Mouse (Mus musculus): ENCODE data around the gene Clrn1. TPM values are rescaled to one million over a fixed set of nuclear protein-coding genes. Genes with fewer than 3 reads are reported as not detected.
"Not testable (repeated sequence)": the region's sequence is repeated elsewhere in the genome, so short reads cannot be mapped to it uniquely, and the experiment has no call there.

Clrn1 gene
- polyA plus RNA-seq, 1 experiment from 2014 or later = not detected

- H3K9ac ChIP-seq (ENCODE audit: low read depth, low read length) = no peak overlapping the region
- H3K4me1 ChIP-seq (ENCODE audit: control insufficient read depth, insufficient read depth, low read length) = no peaks in the 10 kb centered on the region
- no peak for ATAC-seq
- no peak overlapping the region for H3K4me2 ChIP-seq (ENCODE audit: low read depth, low read length)
- no peak overlapping the region for H3K4me3 ChIP-seq (ENCODE audit: low read length)
- no peaks in the 10 kb centered on the region for H3K36me3 ChIP-seq (ENCODE audit: control insufficient read depth, insufficient read depth, low read length)
- WGBS = 65% methylated on average over 3 of the region's 3 CpGs
- H3K27me3 ChIP-seq (replicated peaks; ENCODE audit: control insufficient read depth, insufficient read depth, low read length) = no peaks in the 10 kb centered on the region
- no peak overlapping the region for H3K27ac ChIP-seq (ENCODE audit: low read length)
- H3K9me3 ChIP-seq (ENCODE audit: control insufficient read depth, low read length) = no peaks in the 10 kb centered on the region
Measured at GRCm38 (mm10) chr3:58889670-58890069, 4.5 kb upstream of the Clrn1 start.

- no peak overlapping the region for H3K27ac ChIP-seq (ENCODE audit: low read length)
- no peak overlapping the region for H3K4me3 ChIP-seq (ENCODE audit: low read length)
- H3K4me2 ChIP-seq (ENCODE audit: low read depth, low read length) = no peak overlapping the region
- no peaks in the 10 kb centered on the region for H3K36me3 ChIP-seq (ENCODE audit: control insufficient read depth, insufficient read depth, low read length)
- no peaks in the 10 kb centered on the region for H3K4me1 ChIP-seq (ENCODE audit: control insufficient read depth, insufficient read depth, low read length)
- H3K9me3 ChIP-seq (ENCODE audit: control insufficient read depth, low read length) = no peaks in the 10 kb centered on the region
- WGBS = 81% methylated on average over 7 of the region's 7 CpGs
- H3K9ac ChIP-seq (ENCODE audit: low read depth, low read length) = no peak overlapping the region
- no peaks in the 10 kb centered on the region for H3K27me3 ChIP-seq (replicated peaks; ENCODE audit: control insufficient read depth, insufficient read depth, low read length)
- ATAC-seq = no peak
Measured at GRCm38 (mm10) chr3:58888131-58888715, 3.1 kb upstream of the Clrn1 start.

- H3K36me3 ChIP-seq (ENCODE audit: control insufficient read depth, insufficient read depth, low read length) = no peaks in the 10 kb centered on the region
- WGBS = 72% methylated on average over 10 of the region's 10 CpGs
Measured at GRCm38 (mm10) chr3:58887719-58888118, 2.6 kb upstream of the Clrn1 start.

GRCm38 (mm10) chr3:58883511-58883907, 1.6 kb downstream of the Clrn1 start:
- no peaks in the 10 kb centered on the region for H3K27me3 ChIP-seq (replicated peaks; ENCODE audit: control insufficient read depth, insufficient read depth, low read length)
- H3K9me3 ChIP-seq (ENCODE audit: control insufficient read depth, low read length) = no peaks in the 10 kb centered on the region
- peaks cover 4% of the 10 kb centered on the region; the same call in 1 of the 2 replicates for H3K4me1 ChIP-seq (ENCODE audit: control insufficient read depth, insufficient read depth, low read length)
- no peak overlapping the region for H3K4me2 ChIP-seq (ENCODE audit: low read depth, low read length)
- ATAC-seq = no peak
- no peaks in the 10 kb centered on the region for H3K36me3 ChIP-seq (ENCODE audit: control insufficient read depth, insufficient read depth, low read length)
- no peak overlapping the region for H3K27ac ChIP-seq (ENCODE audit: low read length)
- no peak overlapping the region for H3K9ac ChIP-seq (ENCODE audit: low read depth, low read length)
- no peak overlapping the region for H3K4me3 ChIP-seq (ENCODE audit: low read length)

More at GRCm38 (mm10) chr3:58887719-58888118, 2.6 kb upstream of the Clrn1 start:
- Histone ChIP-seq H3K9ac (ENCODE audit: low read depth, low read length) (no peak overlapping the region), H3K4me3 (ENCODE audit: low read length) (no peak overlapping the region), H3K9me3 (ENCODE audit: control insufficient read depth, low read length) (no peaks in the 10 kb centered on the region), H3K4me2 (ENCODE audit: low read depth, low read length) (no peak overlapping the region), H3K4me1 (ENCODE audit: control insufficient read depth, insufficient read depth, low read length) (peaks cover 3% of the 10 kb centered on the region; the same call in 1 of the 2 replicates), H3K27ac (ENCODE audit: low read length) (no peak overlapping the region), H3K27me3 (replicated peaks; ENCODE audit: control insufficient read depth, insufficient read depth, low read length) (no peaks in the 10 kb centered on the region)
- no peak for ATAC-seq

- ATAC-seq = peak; percentile 58
Measured at GRCm38 (mm10) chr3:58882878-58883510, 2.1 kb downstream of the Clrn1 start.

GRCm38 (mm10) chr3:58881016-58881415, 4.1 kb downstream of the Clrn1 start:
- Histone ChIP-seq H3K27ac (ENCODE audit: low read length) (no peak overlapping the region), H3K36me3 (ENCODE audit: control insufficient read depth, insufficient read depth, low read length) (no peaks in the 10 kb centered on the region), H3K27me3 (replicated peaks; ENCODE audit: control insufficient read depth, insufficient read depth, low read length) (no peaks in the 10 kb centered on the region), H3K4me1 (ENCODE audit: control insufficient read depth, insufficient read depth, low read length) (peaks cover 4% of the 10 kb centered on the region; the same call in 1 of the 2 replicates), H3K4me2 (ENCODE audit: low read depth, low read length) (no peak overlapping the region), H3K9ac (ENCODE audit: low read depth, low read length) (no peak overlapping the region), H3K9me3 (ENCODE audit: control insufficient read depth, low read length) (no peaks in the 10 kb centered on the region), H3K4me3 (ENCODE audit: low read length) (no peak overlapping the region)
- 80% methylated on average over 1 of the region's 1 CpGs for WGBS
- no peak for ATAC-seq

More at GRCm38 (mm10) chr3:58882878-58883510, 2.1 kb downstream of the Clrn1 start:
- H3K4me1 ChIP-seq (ENCODE audit: control insufficient read depth, insufficient read depth, low read length) = peaks cover 4% of the 10 kb centered on the region; the same call in 1 of the 2 replicates
- H3K4me2 ChIP-seq (ENCODE audit: low read depth, low read length) = no peak overlapping the region
- H3K27ac ChIP-seq (ENCODE audit: low read length) = no peak overlapping the region
- no peaks in the 10 kb centered on the region for H3K36me3 ChIP-seq (ENCODE audit: control insufficient read depth, insufficient read depth, low read length)
- no peak overlapping the region for H3K9ac ChIP-seq (ENCODE audit: low read depth, low read length)
- H3K9me3 ChIP-seq (ENCODE audit: control insufficient read depth, low read length) = no peaks in the 10 kb centered on the region
- no peaks in the 10 kb centered on the region for H3K27me3 ChIP-seq (replicated peaks; ENCODE audit: control insufficient read depth, insufficient read depth, low read length)
- no peak overlapping the region for H3K4me3 ChIP-seq (ENCODE audit: low read length)
- 13% methylated on average over 8 of the region's 8 CpGs for WGBS

- ATAC-seq = no peak
- Histone ChIP-seq H3K36me3 (ENCODE audit: control insufficient read depth, insufficient read depth, low read length) (no peaks in the 10 kb centered on the region), H3K4me2 (ENCODE audit: low read depth, low read length) (no peak overlapping the region), H3K27me3 (replicated peaks; ENCODE audit: control insufficient read depth, insufficient read depth, low read length) (no peaks in the 10 kb centered on the region), H3K4me1 (ENCODE audit: control insufficient read depth, insufficient read depth, low read length) (peaks cover 4% of the 10 kb centered on the region; the same call in 1 of the 2 replicates), H3K27ac (ENCODE audit: low read length) (no peak overlapping the region), H3K9ac (ENCODE audit: low read depth, low read length) (no peak overlapping the region), H3K9me3 (ENCODE audit: control insufficient read depth, low read length) (no peaks in the 10 kb centered on the region), H3K4me3 (ENCODE audit: low read length) (no peak overlapping the region)
- 80% methylated on average over 2 of the region's 2 CpGs for WGBS
Measured at GRCm38 (mm10) chr3:58880181-58880580, 5.0 kb downstream of the Clrn1 start.

- H3K9ac ChIP-seq (ENCODE audit: low read depth, low read length); H3K9me3 ChIP-seq (ENCODE audit: control insufficient read depth, low read length); H3K4me1 ChIP-seq (ENCODE audit: control insufficient read depth, insufficient read depth, low read length); H3K27ac ChIP-seq (ENCODE audit: low read length); H3K4me3 ChIP-seq (ENCODE audit: low read length); H3K36me3 ChIP-seq (ENCODE audit: control insufficient read depth, insufficient read depth, low read length); ATAC-seq; H3K27me3 ChIP-seq (replicated peaks; ENCODE audit: control insufficient read depth, insufficient read depth, low read length); H3K4me2 ChIP-seq (ENCODE audit: low read depth, low read length): not testable (repeated sequence)
- 71% methylated on average over 2 of the region's 2 CpGs for WGBS
Measured at GRCm38 (mm10) chr3:58871882-58872281, 13.3 kb downstream of the Clrn1 start.

GRCm38 (mm10) chr3:58865690-58866089, 19.4 kb downstream of the Clrn1 start:
- no peaks in the 10 kb centered on the region for H3K36me3 ChIP-seq (ENCODE audit: control insufficient read depth, insufficient read depth, low read length)
- H3K9ac ChIP-seq (ENCODE audit: low read depth, low read length) = no peak overlapping the region
- ATAC-seq = no peak
- no peaks in the 10 kb centered on the region for H3K9me3 ChIP-seq (ENCODE audit: control insufficient read depth, low read length)
- WGBS = 47% methylated on average over 7 of the region's 7 CpGs
- no peaks in the 10 kb centered on the region for H3K4me1 ChIP-seq (ENCODE audit: control insufficient read depth, insufficient read depth, low read length)
- no peak overlapping the region for H3K4me2 ChIP-seq (ENCODE audit: low read depth, low read length)
- H3K27ac ChIP-seq (ENCODE audit: low read length) = no peak overlapping the region
- H3K27me3 ChIP-seq (replicated peaks; ENCODE audit: control insufficient read depth, insufficient read depth, low read length) = no peaks in the 10 kb centered on the region
- no peak overlapping the region for H3K4me3 ChIP-seq (ENCODE audit: low read length)

Data from intestine, embryonic 16.5 days (tissue).